Mouse (Mus musculus): ENCODE measurements at regions not wholly inside any gene's neighbourhood (a gene's known extent, or its start where the extent isn't known, plus 50 kb on each side); places are given as distances from the start of the nearest gene placed in this dataset.

- H3K27me3 ChIP-seq (ENCODE audit: control insufficient read depth, insufficient read depth, low read length), result no peaks in the 10 kb centered on the region
- H3K4me3 ChIP-seq (replicated peaks; ENCODE audit: insufficient read depth, low read depth, low read length), result no peak overlapping the region
- H3K27ac ChIP-seq (ENCODE audit: insufficient read depth, low read length), result no peak overlapping the region
- TF ChIP-seq CTCF (IDR thresholded peaks at IDR 0.05; ENCODE audit: borderline replicate concordance, insufficient read depth, low read depth, low read length) (no peak), POLR2A (IDR thresholded peaks at IDR 0.05; ENCODE audit: borderline replicate concordance, insufficient read depth, low read length) (no peak)
- no peak for DNase-seq
- H3K4me1 ChIP-seq (ENCODE audit: control insufficient read depth, insufficient read depth, low read length), result no peaks in the 10 kb centered on the region
- 88% methylated on average over 2 of the region's 2 CpGs for WGBS
Observed at GRCm38 (mm10) chr2:160138091-160138490, 195.9 kb downstream of the Gm826 start.

DNA sequence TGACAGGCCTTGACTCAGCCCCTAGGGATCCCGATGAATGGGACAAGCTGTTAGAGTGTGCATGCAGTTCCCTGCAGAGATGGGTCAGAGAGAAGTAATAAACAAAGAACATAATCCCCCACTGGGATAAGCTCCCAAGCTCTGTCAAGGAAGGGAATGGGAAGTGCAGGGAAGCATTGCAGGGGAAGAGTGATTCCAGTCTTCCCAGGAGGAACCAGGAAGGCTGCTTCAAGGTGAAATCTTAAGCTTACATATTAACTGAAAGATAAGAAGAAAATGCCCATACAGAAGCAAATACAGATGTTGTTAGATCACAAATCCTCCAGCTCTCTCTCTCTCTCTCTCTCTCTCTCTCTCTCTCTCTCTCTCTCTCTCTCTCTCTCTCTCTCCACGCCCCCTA lies 202.2 kb downstream of the Gm826 start:
- DNase-seq, result no peak
- no peaks in the 10 kb centered on the region for H3K4me1 ChIP-seq (ENCODE audit: control insufficient read depth, insufficient read depth, low read length)
- H3K27me3 ChIP-seq (ENCODE audit: control insufficient read depth, insufficient read depth, low read length), result no peaks in the 10 kb centered on the region
- no peak overlapping the region for H3K4me3 ChIP-seq (replicated peaks; ENCODE audit: insufficient read depth, low read depth, low read length)
- no peak overlapping the region for H3K27ac ChIP-seq (ENCODE audit: insufficient read depth, low read length)
- no peak for TF ChIP-seq CTCF (IDR thresholded peaks at IDR 0.05; ENCODE audit: borderline replicate concordance, insufficient read depth, low read depth, low read length)
- TF ChIP-seq POLR2A (IDR thresholded peaks at IDR 0.05; ENCODE audit: borderline replicate concordance, insufficient read depth, low read length), result no peak
- 30% methylated on average over 2 of the region's 2 CpGs for WGBS

- no peak overlapping the region for H3K27ac ChIP-seq (ENCODE audit: insufficient read depth, low read length)
- WGBS, result 56% methylated on average over 2 of the region's 2 CpGs
- no peaks in the 10 kb centered on the region for H3K4me1 ChIP-seq (ENCODE audit: control insufficient read depth, insufficient read depth, low read length)
- TF ChIP-seq CTCF (IDR thresholded peaks at IDR 0.05; ENCODE audit: borderline replicate concordance, insufficient read depth, low read depth, low read length), result no peak
- TF ChIP-seq POLR2A (IDR thresholded peaks at IDR 0.05; ENCODE audit: borderline replicate concordance, insufficient read depth, low read length), result no peak
- H3K27me3 ChIP-seq (ENCODE audit: control insufficient read depth, insufficient read depth, low read length), result no peaks in the 10 kb centered on the region
- DNase-seq, result no peak
- no peak overlapping the region for H3K4me3 ChIP-seq (replicated peaks; ENCODE audit: insufficient read depth, low read depth, low read length)
Observed at GRCm38 (mm10) chr2:160131386-160131785, 202.6 kb downstream of the Gm826 start.

- Histone ChIP-seq H3K4me3 (replicated peaks; ENCODE audit: insufficient read depth, low read depth, low read length) (no peak overlapping the region), H3K4me1 (ENCODE audit: control insufficient read depth, insufficient read depth, low read length) (no peaks in the 10 kb centered on the region), H3K27me3 (ENCODE audit: control insufficient read depth, insufficient read depth, low read length) (no peaks in the 10 kb centered on the region), H3K27ac (ENCODE audit: insufficient read depth, low read length) (no peak overlapping the region)
- TF ChIP-seq CTCF (IDR thresholded peaks at IDR 0.05; ENCODE audit: borderline replicate concordance, insufficient read depth, low read depth, low read length), result no peak
- no peak for TF ChIP-seq POLR2A (IDR thresholded peaks at IDR 0.05; ENCODE audit: borderline replicate concordance, insufficient read depth, low read length)
- no peak for DNase-seq
Observed at GRCm38 (mm10) chr2:160117148-160117547, 216.8 kb downstream of the Gm826 start.

DNA sequence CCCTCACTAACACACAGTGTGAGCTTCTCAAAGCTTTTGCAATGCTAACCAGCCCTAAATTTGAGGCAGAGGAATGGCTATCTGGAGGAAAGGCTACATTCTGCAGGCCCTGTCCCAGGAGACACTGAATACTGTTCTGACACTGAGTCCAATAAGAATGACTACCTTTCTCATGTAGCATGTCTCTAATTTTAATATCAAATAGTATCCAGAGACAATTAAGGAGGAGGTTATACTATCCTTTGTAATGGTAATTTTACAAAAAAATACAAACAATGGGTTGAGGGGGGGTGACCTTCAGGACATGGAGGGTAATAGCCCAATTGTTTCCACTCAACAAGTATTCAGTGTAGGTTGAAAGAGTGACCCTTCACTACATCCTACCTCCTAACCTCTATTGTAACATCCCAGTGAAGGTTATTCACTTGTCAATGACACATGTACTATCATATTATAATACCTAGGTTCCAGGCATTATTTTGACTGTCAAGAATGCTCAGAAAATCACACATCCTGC lies 222.7 kb downstream of the Gm826 start:
- TF ChIP-seq POLR2A (IDR thresholded peaks at IDR 0.05; ENCODE audit: borderline replicate concordance, insufficient read depth, low read length) (no peak), CTCF (IDR thresholded peaks at IDR 0.05; ENCODE audit: borderline replicate concordance, insufficient read depth, low read depth, low read length) (no peak)
- no peak for DNase-seq
- Histone ChIP-seq H3K27me3 (ENCODE audit: control insufficient read depth, insufficient read depth, low read length) (no peaks in the 10 kb centered on the region), H3K4me1 (ENCODE audit: control insufficient read depth, insufficient read depth, low read length) (no peaks in the 10 kb centered on the region), H3K4me3 (replicated peaks; ENCODE audit: insufficient read depth, low read depth, low read length) (no peak overlapping the region), H3K27ac (ENCODE audit: insufficient read depth, low read length) (no peak overlapping the region)

- no peaks in the 10 kb centered on the region for H3K4me1 ChIP-seq (ENCODE audit: control insufficient read depth, insufficient read depth, low read length)
- TF ChIP-seq CTCF (IDR thresholded peaks at IDR 0.05; ENCODE audit: borderline replicate concordance, insufficient read depth, low read depth, low read length), result no peak
- TF ChIP-seq POLR2A (IDR thresholded peaks at IDR 0.05; ENCODE audit: borderline replicate concordance, insufficient read depth, low read length), result no peak
- H3K27me3 ChIP-seq (ENCODE audit: control insufficient read depth, insufficient read depth, low read length), result no peaks in the 10 kb centered on the region
- WGBS, result 34% methylated on average over 12 of the region's 12 CpGs
- no peak overlapping the region for H3K4me3 ChIP-seq (replicated peaks; ENCODE audit: insufficient read depth, low read depth, low read length)
- no peak overlapping the region for H3K27ac ChIP-seq (ENCODE audit: insufficient read depth, low read length)
- no peak for DNase-seq
Observed at GRCm38 (mm10) chr2:160093078-160093477, 240.9 kb downstream of the Gm826 start.

DNA sequence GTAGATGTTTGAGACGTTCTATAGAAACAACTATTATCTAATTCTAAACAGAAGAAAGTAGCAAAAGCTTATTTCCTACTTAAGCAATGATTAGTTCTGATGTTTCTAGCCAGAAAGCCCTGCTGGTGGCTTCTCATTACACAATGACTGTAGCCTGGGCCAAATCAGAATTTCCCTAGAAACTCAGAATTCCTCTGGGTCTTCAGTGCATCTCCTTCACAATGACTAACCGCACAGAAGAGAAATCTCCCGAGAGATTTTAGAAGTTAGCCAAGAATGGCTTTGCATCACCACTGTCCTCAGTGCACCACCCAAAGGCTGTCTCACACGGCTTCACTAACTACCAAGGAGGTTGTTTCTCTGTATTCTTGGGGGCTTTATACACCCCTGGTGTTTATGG lies 248.0 kb downstream of the Gm826 start:
- no peak for DNase-seq
- Histone ChIP-seq H3K27ac (ENCODE audit: insufficient read depth, low read length) (no peak overlapping the region), H3K4me3 (replicated peaks; ENCODE audit: insufficient read depth, low read depth, low read length) (no peak overlapping the region), H3K4me1 (ENCODE audit: control insufficient read depth, insufficient read depth, low read length) (no peaks in the 10 kb centered on the region), H3K27me3 (ENCODE audit: control insufficient read depth, insufficient read depth, low read length) (no peaks in the 10 kb centered on the region)
- TF ChIP-seq CTCF (IDR thresholded peaks at IDR 0.05; ENCODE audit: borderline replicate concordance, insufficient read depth, low read depth, low read length) (no peak), POLR2A (IDR thresholded peaks at IDR 0.05; ENCODE audit: borderline replicate concordance, insufficient read depth, low read length) (no peak)
- 47% methylated on average over 4 of the region's 4 CpGs for WGBS

- 91% methylated on average over 4 of the region's 4 CpGs for WGBS
- H3K27ac ChIP-seq (ENCODE audit: insufficient read depth, low read length), result no peak overlapping the region
- TF ChIP-seq POLR2A (IDR thresholded peaks at IDR 0.05; ENCODE audit: borderline replicate concordance, insufficient read depth, low read length) (no peak), CTCF (IDR thresholded peaks at IDR 0.05; ENCODE audit: borderline replicate concordance, insufficient read depth, low read depth, low read length) (no peak)
- H3K4me1 ChIP-seq (ENCODE audit: control insufficient read depth, insufficient read depth, low read length), result no peaks in the 10 kb centered on the region
- DNase-seq, result no peak
- H3K27me3 ChIP-seq (ENCODE audit: control insufficient read depth, insufficient read depth, low read length), result no peaks in the 10 kb centered on the region
- H3K4me3 ChIP-seq (replicated peaks; ENCODE audit: insufficient read depth, low read depth, low read length), result no peak overlapping the region
Observed at GRCm38 (mm10) chr2:160083674-160084073, 250.3 kb downstream of the Gm826 start.
